ENCODE assay signal across 14 mouse cellular contexts in the genomic region with DNA sequence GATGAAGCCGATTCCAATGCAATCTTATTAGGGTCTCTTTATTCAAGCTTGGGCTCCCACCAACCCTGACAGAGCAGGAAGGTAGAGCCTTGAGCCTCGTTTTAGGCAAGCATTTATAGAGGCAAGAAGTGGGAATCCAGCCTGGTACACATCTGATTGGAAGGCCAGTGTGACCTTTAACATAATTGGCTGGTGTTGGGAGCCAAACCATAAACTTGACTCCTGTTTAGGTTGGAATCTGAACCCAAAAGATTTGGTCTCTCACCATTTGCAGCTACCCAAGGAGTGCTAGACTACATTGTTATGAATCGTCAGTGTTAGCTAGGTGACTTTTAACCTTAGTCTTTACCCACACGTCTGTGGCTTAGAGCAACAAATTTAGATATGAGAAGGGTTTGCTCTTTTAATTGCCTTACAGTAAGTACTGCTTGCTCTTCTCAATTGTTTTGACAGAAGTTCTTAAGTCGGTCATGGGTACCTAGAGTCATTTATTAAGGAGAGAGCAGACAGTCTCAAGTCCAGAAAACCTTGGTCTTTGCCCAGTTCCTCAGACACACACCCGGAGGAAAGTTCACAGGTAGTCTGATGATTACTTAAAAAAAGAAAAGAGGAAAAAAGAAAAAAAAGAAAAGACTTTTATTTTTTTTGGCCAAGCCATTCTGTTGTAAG.
"Had no signal": no experiment of that assay in that cellular context is flagged by ENCODE, and none has a peak within 500 bp of the region (broad histone marks: within the 10 kb centered on the region; RNA-seq: fewer than 3 reads in every experiment).

No protein-coding gene starts in this region.

- H3K4me1 ChIP-seq: neural tube, embryonic 12.5 days; stomach, embryonic 15.5 days had no signal

- H3K36me3 ChIP-seq: limb, embryonic 12.5 days; liver, embryonic 15.5 days; neural tube, embryonic 12.5 days; stomach, embryonic 15.5 days had no signal

- H3K4me3 ChIP-seq: layer of hippocampus, adult 2 months; limb, embryonic 12.5 days; liver, embryonic 15.5 days; neural tube, embryonic 12.5 days; stomach, embryonic 15.5 days had no signal

- H3K27ac ChIP-seq: kidney, postnatal 0 days; layer of hippocampus, adult 2 months; limb, embryonic 12.5 days; liver, embryonic 15.5 days; neural tube, embryonic 12.5 days; stomach, embryonic 15.5 days had no signal

- H3K9me3 ChIP-seq: limb, embryonic 12.5 days; liver, embryonic 15.5 days; neural tube, embryonic 12.5 days; stomach, embryonic 15.5 days had no signal

- H3K9ac ChIP-seq: limb, embryonic 12.5 days; liver, embryonic 15.5 days; neural tube, embryonic 12.5 days; stomach, embryonic 15.5 days had no signal

- DNase-seq: lung, adult 2 months; lung, postnatal 36 days; midbrain, embryonic 14.5 days; spleen, adult 18-20 months; thymus, adult 2 months; thymus, postnatal 25 days had no signal

- H3K4me2 ChIP-seq: limb, embryonic 12.5 days; liver, embryonic 11.5 days; liver, embryonic 15.5 days; neural tube, embryonic 12.5 days; stomach, embryonic 15.5 days had no signal

- ATAC-seq: lung, postnatal 0 days had no signal

- H3K27me3 ChIP-seq: limb, embryonic 12.5 days; liver, embryonic 15.5 days; neural tube, embryonic 12.5 days; stomach, embryonic 15.5 days had no signal
